Mouse (Mus musculus) layer of hippocampus, postnatal 10 days (tissue): ENCODE measurements around the gene Dedd2. TPM values are rescaled to one million over a fixed set of nuclear protein-coding genes. Genes with fewer than 3 reads are reported as not detected.

Experiments
- DNase-seq, 2 experiments: peaks; one replicate each; pipeline ENCODE4 v3.0.0; 2021; ENCODE audit warnings: low spot score in 2 of 2
- total RNA-seq, 2 experiments: library from RNA; stranded (reverse); gene quantifications; 2 replicates each; pipeline ENCODE4 v1.2.3; 2021

Dedd2 gene
- total RNA-seq, 2 experiments from 2014 or later = 22.2 to 26.3 TPM

DNA sequence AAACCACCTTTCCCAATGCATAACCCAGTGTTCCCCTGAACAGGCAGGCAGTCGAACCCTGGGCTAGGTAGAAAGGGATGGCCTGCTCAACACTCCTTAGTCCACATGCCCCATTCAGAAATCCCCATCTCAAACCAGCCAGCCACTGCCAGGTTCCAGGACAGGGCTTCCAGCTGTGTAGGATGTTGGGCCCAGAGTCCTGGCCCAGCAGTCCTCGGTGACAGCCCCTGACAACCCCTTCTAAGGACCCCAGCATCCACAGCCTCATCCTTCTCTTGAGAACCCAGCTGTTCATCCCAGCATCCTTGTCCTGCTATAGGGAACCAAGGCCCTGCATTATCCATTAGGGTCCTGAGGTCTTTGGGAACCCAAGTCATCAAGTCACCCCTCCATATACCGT lies 27.1 kb upstream of the Dedd2 start:
- DNase-seq = peak in 1 of 2 experiments; percentile 32

DNA sequence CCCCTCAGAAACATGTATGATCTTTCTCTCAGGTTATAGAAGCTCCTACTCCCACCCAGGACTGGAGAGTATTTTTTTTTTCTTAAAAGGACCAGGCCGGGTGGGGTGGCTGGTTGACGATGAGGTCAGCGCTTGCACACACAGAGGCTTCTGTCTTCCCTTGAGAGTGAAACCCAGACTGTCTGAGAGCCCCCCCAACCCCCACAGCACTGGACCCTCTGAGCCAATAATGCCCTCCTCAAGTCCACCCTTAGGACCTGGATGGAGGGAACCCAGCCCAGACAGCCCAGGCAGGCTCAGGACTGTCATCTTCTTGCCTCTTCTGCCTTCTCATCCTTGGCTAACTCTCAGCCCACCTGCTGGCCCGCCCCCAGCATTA lies 26.3 kb upstream of the Dedd2 start:
- no peak for DNase-seq

DNA sequence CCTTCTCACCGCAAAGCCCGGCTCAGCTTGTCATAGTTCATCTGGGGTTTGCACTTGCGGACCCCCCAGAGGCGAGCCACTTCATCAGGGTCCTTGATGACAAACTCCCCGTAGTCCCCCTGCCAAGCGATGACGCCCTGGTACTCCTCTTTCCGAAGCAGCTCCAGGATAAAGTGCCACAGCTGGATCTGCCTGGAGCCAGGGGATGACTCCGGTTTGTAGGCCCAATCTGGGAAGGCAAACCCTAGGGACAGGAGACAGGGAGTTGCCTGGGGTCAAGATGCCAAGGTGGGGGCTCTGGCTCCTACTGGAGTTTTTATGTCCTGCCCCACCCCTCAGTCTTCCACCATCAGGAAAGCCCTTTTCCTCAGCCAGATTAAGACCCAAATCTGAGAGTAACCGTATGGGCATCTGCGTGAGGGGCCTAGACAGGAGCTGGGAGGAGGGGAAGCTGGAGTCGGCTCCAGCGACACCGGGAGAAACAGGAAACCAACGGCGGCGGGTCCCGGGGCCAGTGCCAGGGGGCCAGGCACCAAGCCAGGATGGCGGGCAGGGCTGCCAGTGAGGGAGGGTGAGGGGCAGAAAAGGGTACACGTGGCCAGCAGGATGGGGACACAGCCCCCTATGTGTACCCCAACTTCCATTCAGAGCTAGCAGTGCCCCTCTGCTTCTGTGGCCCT lies 25.8 kb upstream of the Dedd2 start:
- DNase-seq = peak; percentile 88 to 91

DNA sequence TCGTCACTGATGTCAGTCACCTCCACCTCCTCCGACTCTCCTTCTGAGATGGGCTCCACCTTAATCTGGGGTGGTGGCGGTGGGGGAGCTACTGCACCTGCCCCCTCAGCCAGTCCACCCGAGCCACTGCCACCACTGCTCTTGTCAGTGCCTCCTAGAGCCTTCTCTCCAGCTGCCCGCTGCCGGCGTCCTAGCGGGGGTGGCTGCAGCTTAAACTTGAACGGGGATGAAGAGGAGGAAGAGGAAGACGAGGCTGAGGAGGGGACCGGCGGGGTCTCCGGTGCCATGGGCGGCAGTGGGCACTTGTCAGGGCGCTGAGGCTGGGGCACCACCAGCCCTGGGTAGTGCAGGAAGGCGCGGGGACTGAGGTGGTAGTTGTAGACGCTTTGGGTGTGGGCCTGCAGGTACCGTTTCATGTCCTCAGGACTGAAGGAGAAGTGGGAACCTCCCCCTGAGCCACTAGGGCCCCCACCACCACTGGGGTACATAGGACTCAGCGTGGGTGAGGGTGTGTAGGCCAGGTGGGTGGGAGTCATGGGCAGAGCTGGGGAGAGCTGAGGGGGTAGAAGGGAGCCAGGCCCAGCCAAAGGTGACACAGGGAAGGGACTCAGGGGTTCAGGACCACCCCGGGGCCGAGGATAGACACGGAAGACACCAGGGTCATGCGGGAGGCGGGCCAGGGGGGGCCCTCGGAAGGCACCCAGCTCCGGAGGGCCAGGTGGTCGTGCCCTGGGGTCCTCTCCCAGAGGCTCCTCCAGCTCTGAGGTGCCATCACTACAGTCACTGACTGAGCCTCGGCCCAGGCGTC lies 24.4 kb upstream of the Dedd2 start:
- no peak for DNase-seq

DNA sequence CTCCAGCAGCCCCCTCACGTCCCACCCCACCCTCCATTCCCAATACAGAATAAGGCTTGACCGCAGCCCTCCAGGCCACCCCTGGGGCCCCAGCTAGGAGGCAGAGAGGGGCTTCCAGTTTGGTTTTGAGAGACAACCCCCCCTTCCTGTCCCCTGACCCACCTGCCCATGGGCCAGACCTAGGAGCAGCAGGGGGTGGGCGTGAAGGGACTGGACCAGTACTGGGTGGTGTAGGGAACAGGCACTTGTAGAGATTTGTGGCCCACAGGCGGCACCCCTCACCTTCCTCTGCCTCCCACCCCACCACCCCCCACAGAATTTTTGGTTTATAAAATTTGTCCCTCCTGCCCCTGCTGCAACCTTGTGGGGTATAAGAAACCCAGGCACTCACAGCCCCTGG lies 22.9 kb upstream of the Dedd2 start:
- DNase-seq = no peak

DNA sequence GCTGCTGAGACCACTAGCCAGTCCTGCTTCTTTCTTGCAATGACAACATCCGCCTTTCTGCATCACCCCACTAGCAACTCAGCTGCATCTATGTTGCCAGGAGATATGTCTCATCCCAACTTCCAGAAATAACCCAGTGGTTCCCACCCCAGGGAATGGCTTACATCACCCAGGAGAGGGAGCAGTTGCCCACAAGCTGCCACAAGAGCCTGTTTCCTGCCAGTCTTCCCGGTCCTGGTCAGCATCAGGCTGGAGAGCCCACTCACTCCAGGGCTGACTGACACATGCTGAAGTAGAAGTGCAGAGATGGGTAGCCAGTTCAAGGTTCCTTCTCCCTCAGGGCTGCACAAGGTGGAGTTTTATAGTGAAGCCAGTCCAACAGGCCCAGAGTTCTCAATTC lies 20.6 kb upstream of the Dedd2 start:
- peak; percentile 72 to 77 for DNase-seq

DNA sequence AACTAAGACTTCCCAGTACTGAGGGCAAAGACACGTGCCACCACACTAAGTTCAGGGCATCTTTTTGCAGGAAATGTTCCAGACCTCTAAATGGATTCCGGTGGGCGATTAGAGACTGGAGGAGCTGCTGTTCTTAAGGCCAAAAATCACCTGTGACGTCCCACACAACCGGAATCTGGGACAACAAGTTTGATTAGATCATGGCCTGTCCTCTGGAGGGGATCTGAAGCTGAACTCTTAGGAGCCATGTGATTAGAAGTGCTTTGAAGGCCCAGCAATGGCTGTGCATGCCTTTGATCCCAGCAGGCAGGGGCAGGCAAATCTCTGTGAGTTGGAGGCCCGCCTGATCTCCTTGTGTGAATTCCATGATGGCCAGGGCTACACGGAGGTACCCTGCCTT lies 20.2 kb upstream of the Dedd2 start:
- DNase-seq = no peak

DNA sequence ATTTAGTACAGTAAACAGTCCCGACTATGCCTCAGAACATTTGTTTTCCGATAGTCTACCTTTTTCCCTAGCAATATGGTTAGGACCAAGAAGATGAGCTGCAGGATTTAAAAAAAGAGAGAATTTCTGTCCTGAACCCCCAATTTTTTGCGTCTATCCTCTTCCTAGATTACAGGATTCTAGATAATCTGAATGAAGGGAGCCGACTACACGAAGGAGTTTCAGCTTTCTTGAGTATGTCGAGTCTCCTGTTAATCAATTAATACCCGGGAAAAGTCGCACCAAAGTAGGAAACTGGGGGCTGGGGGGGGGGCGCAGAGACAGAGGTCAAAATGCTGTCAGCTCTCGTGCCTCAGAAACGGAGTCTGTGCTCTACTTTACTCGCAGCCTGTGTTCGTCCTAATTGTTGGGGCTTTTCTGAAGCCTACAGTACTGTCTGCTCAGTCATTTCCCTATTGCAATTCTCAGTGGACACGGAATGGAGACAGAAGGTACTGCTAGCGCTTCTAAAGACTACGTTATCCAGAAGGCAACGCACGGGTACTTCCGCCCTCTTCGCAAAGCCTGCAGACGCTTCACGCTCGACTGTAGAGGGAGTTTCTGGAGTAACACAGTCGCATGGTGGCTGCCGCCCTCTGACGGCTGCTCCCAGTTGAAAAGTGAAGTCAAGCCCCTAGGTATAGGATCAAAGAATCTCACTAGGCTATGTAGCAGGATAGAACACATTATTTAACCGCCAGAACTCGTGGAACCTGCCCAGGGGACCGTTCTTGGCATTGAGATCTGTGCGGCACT lies 18.6 kb upstream of the Dedd2 start:
- DNase-seq = peak; percentile 75 to 84

DNA sequence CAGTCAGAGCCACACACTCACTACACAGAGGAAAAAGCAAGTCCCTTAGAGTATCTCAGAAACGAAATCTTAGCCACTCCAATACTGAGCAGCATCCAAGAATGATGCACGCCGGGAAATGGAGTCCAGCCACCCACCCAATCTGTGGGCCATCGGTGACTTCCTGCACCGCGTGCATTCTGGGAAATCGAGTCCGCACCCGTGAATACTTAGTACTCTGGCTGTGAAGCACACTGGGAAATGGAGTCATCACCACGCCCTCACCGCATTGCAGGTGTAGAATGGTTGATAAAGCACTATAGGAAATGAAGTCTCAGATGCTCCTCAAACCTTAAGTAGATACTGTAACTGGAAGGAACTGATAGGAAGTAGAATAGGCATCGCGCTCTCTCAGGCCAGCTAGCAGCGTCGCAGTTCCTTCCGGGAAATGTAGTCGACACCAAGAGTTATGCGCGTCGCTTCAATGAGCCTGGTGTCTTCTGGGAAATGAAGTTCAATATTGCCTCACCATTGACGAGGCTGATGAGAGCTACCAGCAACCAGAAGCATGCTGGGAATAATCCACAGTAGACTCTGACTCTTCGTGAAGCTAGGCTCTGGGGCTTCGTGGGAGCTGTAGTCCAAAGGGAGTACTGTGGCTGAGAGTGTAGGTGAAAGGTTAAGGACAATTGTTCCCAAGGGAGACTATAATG lies 17.7 kb upstream of the Dedd2 start:
- DNase-seq = peak; percentile 89 to 92

DNA sequence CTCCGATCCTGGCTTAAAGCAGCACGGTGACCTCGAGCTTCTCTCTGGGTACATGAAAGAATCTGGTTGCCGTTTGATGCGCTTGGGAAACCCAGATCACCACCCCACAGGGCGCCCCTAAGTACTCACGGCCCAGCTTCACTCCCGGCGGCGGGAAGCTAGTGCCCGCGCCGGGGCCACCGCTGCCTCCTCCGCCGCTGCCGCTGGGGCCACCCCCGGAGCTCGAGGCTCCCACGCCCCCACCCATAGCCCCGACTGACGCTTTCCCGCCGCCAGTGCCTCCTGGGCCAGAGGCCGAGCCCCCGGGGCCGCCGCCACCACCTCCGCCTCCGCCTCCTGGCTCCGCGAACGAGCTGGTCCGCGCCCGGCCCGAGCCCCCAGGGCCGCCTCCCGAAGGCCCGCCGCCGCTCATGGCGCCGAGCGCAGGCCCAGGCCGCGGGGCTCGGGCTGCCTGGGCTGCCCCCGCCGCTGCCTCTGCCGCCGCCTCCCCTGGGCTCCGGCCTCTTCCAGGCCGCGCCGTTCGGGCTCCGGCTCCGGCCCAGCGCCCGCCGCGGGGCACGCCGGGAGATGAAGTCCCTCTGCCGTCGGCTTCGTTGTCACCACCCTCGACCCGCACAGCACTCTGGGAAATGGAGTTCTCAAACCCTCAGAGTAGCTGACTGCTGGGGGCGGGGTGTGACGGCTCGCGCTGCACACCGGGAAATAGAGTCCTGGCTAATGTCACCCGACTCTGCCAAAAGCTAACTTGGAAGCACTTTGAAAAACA lies 17.0 kb upstream of the Dedd2 start, which contains the start of gene Gsk3a:
Gene Gsk3a (minus strand): TSS at position 603 of the 766 bp plus-strand sequence.
- DNase-seq = peak; percentile 97 to 98

DNA sequence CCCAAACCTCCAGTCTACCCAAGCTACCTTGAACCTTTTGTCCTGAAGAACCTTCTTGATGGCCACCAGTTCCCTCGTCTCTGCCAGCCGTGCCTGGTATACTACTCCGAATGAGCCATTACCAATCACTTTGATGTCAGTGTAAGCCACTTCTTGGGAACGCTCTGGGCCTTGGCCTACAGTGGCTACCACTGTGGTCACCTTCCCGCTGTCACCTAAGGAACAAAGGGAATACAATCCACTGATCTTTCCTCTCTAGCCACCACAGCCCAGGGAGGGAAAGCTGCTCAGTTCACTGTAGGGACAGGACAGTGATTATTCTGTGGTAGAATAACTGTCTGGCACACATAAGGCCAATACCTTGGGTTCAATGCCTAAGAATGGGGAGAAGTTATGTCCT lies 15.1 kb upstream of the Dedd2 start:
- DNase-seq = no peak

DNA sequence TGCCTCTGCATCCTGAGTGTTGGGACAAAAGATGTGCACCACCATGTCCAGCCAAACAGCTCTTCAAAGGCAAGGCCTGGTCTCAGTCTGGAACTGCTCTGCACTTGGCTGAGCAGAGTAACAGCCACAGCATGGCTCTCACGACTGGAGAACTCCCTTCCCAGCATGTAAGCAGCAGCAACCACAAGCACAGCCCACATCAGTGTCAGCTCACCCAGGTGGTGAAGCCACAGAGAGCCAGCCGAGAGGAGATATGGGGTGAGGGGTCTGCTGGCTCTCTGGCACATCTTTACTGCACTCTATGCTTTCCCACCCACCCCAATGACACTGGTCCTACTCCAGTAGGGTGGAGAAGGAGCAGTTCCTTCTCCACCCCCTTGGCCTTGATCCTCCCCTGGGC lies 12.6 kb upstream of the Dedd2 start:
- DNase-seq = no peak

DNA sequence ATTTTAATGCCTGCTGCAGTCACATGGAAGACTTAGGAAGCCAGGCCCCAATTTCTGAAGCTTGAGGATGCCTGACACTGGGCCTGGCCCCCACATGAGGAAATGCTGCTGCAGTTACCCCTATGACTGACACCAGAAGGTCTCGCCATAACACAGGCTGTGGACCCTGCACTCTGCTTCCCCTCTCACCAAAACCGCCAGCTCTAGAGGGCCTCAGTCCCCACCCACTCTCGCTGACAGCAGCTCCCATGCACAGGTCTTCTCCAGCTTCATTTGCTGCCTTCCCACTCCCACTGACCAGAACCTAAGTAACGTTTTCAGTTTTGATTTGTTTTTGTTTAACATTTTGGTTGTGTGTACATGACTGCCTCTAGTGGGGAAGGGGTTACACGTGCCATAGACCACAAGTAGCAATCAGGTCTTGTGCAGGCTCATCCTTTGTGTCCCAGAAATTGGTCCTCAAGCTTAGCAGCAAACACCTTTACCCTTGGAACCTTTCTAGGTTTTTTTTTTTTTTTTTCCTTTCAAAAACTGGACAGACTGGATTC lies 11.8 kb upstream of the Dedd2 start:
- no peak for DNase-seq

DNA sequence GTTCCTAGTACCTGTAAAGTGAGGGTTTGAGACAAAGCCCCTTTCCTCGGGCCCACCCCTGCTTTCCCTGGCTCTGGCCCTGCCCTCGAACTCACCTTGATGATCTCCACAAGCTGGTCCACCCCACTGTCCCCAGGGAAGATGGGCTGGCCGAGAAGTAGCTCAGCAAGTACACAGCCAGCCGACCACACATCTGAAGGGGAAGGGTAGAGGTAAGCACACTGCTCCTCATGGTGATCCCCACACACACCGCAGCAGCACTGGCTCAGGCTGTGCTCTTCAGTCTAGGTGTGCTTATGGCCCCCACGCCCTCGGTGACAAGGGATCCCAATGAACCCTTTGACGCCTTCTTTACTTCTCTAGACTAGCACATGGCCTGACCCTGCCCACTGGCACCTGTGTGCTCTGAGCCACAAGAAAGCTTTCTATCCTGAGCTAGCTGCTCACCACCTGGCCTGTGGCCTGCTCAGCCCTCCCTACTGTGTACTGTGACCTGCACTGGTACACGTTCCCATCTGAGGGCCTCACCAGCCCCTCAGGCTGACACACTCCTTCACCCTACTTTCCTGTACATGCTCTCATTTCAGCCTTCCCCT lies 10.4 kb upstream of the Dedd2 start:
- peak in 1 of 2 experiments; percentile 3 for DNase-seq

DNA sequence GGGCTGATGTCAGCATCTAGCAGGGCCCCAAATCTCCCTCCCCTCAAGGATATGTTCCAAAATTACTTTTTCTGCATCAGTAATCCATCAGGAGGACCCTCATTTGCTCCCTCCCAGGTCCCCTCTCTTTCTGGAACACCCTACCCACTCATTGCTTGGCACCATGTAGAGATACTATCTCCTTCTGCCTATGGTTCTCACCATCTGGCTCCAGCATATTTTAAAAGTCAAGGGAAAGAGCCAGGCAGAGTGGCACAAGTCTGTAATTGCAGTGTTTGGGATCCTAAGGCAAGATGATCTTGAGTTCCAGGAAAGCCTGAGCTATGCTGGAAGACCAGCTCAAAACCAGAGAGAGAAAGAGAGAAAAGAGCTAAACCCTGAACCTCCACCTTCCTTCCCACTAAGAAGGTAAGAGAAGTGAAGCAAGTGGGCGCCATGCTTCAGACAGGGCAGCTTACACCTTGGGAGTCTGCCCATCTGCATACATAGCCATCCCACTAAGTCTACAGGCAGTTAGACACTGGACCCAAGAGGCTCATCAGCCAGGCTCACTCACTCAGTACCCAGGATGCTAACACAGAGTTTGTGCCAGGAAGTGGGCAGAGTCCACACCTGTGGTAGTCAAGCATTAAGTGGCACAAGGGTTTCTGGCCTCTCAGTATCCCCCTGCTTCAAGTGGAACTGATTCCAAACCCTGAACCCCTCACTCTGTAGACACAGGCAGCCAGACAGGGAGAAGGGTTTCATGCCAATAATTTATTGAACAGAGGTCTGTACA lies 7.3 kb upstream of the Dedd2 start:
- no peak for DNase-seq

DNA sequence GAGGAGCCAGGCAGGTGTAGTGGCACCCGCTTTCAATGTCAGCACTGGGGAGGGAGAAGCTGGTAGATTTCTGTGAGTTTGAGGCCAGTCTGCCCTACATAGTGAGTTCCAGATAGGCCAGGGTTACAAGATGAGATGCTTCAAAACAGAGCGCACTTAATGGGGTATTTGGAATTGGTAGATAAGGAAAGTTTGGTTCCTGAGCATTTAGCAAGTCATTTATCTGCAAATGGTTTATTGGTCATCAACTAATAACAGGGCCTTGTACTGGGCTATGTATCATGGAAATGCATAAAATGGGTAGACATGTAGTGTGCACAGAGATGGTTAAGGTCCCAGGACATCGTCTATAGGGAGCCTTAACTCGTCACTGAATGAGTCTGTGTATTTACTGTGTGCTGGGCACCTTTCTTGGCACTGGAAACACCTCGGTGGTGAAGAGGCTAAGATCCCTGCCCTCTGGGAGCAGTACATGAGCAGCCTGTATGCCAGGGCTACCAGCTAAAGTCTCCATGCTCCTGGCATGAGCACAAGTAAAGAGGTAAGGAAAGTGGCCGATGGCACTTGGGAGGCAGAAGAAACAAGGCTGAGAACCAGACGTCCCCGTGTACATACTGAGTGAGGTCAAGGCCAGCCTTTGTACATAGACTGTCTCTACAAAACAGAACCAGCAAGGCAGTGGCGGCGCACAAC lies 2.0 kb upstream of the Dedd2 start:
- DNase-seq = no peak

DNA sequence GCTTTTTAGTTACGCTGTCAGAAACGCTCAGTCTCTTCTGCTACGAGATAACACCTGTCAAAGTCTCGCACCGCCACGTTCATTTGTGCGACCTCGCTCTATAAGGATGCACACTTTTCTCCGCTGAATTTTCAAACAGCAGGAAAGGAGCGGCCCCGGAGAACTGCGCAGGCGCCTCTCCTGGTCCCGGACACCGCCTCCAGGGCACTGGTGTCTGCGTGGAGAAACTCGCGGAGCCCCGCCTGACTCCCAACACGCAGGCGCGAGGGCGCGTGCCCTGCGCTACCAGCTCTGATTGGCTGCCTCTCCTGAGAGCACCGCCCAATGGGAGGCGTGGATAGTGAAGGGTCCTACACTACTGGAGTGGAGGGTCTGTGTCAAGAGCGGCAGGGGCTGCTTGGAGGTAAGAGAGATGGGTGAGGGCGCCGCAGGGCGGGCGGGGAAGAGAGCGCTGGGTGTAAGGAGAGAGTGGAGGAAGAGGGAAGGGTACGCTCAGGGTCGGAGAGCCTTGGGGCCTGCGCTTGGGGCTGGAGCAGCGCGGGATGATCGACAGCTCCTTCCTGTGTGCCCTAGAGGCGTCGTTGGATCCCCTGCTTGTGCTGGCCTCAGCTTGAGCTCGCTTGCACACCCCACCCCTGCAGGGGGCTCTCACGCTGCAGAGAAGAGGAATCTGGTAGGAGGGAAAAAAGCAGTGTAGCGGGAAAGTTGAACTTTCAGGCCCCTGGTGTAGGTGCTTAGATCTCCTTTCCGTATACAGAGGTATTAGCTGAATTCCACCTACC lies 878 bp upstream of the Dedd2 start, which contains the start of gene Zfp526:
Gene Zfp526 (plus strand): TSS at position 324 of the 782 bp plus-strand sequence.
- DNase-seq = peak; percentile 97 to 98
